Mouse (Mus musculus): ENCODE data around the gene Mvp.
A peak's percentile ranks its signal among the peaks of the same experiment; 100 is the strongest.

Mvp gene

GRCm38 (mm10) chr7:126950647-126951615 lies 63.5 kb downstream of the Mvp start:
- DNase-seq (ENCODE audit: extremely low read depth, low read depth): no peak

- DNase-seq (ENCODE audit: extremely low read depth, low read depth): peak; percentile 59
Measured at GRCm38 (mm10) chr7:126949793-126950646, 64.4 kb downstream of the Mvp start, which contains the start of gene Sez6l2. Gene Sez6l2 (plus strand): TSS chr7:126950563.

- DNase-seq (ENCODE audit: extremely low read depth, low read depth): no peak
Measured at GRCm38 (mm10) chr7:126949403-126949792, 65.0 kb downstream of the Mvp start, which contains the start of gene Asphd1. Gene Asphd1 (minus strand): TSS chr7:126949582.

GRCm38 (mm10) chr7:126948626-126949025 lies 65.8 kb downstream of the Mvp start:
- no peak for DNase-seq (ENCODE audit: extremely low read depth, low read depth)

- DNase-seq (ENCODE audit: extremely low read depth, low read depth): no peak
Measured at GRCm38 (mm10) chr7:126946530-126946929, 67.9 kb downstream of the Mvp start.

- DNase-seq (ENCODE audit: extremely low read depth, low read depth): no peak
Measured at GRCm38 (mm10) chr7:126941801-126942200, 72.6 kb downstream of the Mvp start.

GRCm38 (mm10) chr7:126941171-126941570 lies 73.2 kb downstream of the Mvp start:
- no peak for DNase-seq (ENCODE audit: extremely low read depth, low read depth)
